Mouse (Mus musculus): ENCODE results near the gene Mrfap1.

DNA sequence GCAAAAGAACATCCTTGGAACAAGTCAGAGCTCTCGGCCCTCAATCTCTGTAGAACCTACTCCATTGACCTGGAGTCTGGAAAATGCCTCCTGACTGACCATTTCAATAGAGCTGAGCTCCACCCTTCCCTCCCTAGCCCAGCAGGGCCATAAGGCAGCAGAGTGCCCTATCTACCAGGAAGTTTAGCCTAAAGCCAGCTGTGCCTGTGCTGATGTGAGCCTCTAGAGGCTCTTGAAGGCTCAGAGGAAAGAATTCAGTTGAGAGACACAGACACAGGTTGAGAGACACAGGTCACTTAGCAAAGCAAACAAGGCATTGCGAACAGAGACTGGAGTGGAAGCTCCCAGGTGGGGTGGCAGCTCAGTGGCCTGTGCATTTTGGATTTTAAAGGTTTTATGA is 21.3 kb downstream of the Mrfap1 start:
- no peak for TF ChIP-seq CTCF (conservative IDR thresholded peaks at IDR 0.05 in 1 of 2, IDR thresholded peaks at IDR 0.05 in 1 of 2; ENCODE audit: low read depth in 2 of 2, low read length in 2 of 2)
- TF ChIP-seq POLR2A (IDR thresholded peaks at IDR 0.05; ENCODE audit: low read depth, low read length), result no peak
- TF ChIP-seq UBTF (IDR thresholded peaks at IDR 0.05; ENCODE audit: low read depth, low read length), result no peak
- no peak for TF ChIP-seq CHD2 (IDR thresholded peaks at IDR 0.05; ENCODE audit: low read length)
- no peak for TF ChIP-seq USF2 (conservative IDR thresholded peaks at IDR 0.05; ENCODE audit: low read depth, low read length)
- TF ChIP-seq MAX (IDR thresholded peaks at IDR 0.05; ENCODE audit: low read length), result no peak
- TF ChIP-seq PAX5 (IDR thresholded peaks at IDR 0.05; ENCODE audit: low read length), result no peak
- no peak for TF ChIP-seq KAT2A (IDR thresholded peaks at IDR 0.05; ENCODE audit: insufficient replicate concordance, low read length)
- no peak for TF ChIP-seq NRF1 (IDR thresholded peaks at IDR 0.05; ENCODE audit: low read depth, low read length)

All from CH12.LX (cell line).